Mouse (Mus musculus) neural tube, embryonic 14.5 days (tissue): ENCODE data around the gene Chchd2. TPM values are rescaled to one million over a fixed set of nuclear protein-coding genes. Genes with fewer than 3 reads are reported as not detected.

Experiments used
- ATAC-seq: fragments of 200-750 bp; cut with Nextera tagmentation; 2 replicates; pipeline ENCODE4 v1.8.0; 2017; ENCODE audit warnings: low read depth, mild to moderate bottlenecking, moderate TSS enrichment, moderate library complexity
- H3K27ac ChIP-seq: fragments of 300-500 bp; sonication (generic); 2 replicates; pipeline ENCODE4 v1.5.1; 2014; ENCODE audit warnings: low read depth, mild to moderate bottlenecking, control low read depth, low read length, moderate library complexity, mixed read lengths
- H3K27me3 ChIP-seq: fragments of 300-500 bp; sonication (generic); 2 replicates; pipeline ENCODE4 v1.6.1; 2014; ENCODE audit warnings: low read length; ENCODE audit not compliant: control insufficient read depth, insufficient read depth
- H3K36me3 ChIP-seq: fragments of 300-500 bp; sonication (generic); 2 replicates; pipeline ENCODE4 v1.6.1; 2014; ENCODE audit warnings: low read length, mixed read lengths; ENCODE audit not compliant: control insufficient read depth, insufficient read depth
- H3K4me1 ChIP-seq: fragments of 300-500 bp; sonication (generic); 2 replicates; pipeline ENCODE4 v1.6.1; 2014; ENCODE audit warnings: low read length; ENCODE audit not compliant: control insufficient read depth, insufficient read depth
- H3K4me2 ChIP-seq: fragments of 300-500 bp; sonication (generic); 2 replicates; pipeline ENCODE4 v1.6.1; 2014; ENCODE audit warnings: mild to moderate bottlenecking, low read depth, low read length, control low read depth
- H3K4me3 ChIP-seq: fragments of 300-500 bp; sonication (generic); 2 replicates; pipeline ENCODE4 v1.5.1; 2014; ENCODE audit warnings: low read depth, low read length, control low read depth, mixed read lengths
- H3K9ac ChIP-seq: fragments of 300-500 bp; sonication (generic); replicated peaks from 2 replicates; pipeline ENCODE4 v1.6.1; 2014; ENCODE audit warnings: low read depth, mild to moderate bottlenecking, control low read depth, low read length, mixed read lengths
- H3K9me3 ChIP-seq: fragments of 300-500 bp; sonication (generic); 2 replicates; pipeline ENCODE4 v1.6.1; 2016; ENCODE audit warnings: low read length; ENCODE audit not compliant: control insufficient read depth
- WGBS: fragments of 180-500 bp; shearing (Covaris S2); extraction: QIAGEN DNeasy Blood & Tissue Kit; methylation state at CpG from one replicate; pipeline ENCODE4 v1.1.7; 2014; 5-methylcytosine and 5-hydroxymethylcytosine counted together
- polyA plus RNA-seq: library from polyadenylated mRNA; unstranded; fragments of >200 nt; fragmentation: Nextera tagmentation; extraction: Ambion mirVana; gene quantifications from 2 replicates; pipeline ENCODE4 v1.2.1, GENCODE M21; 2014

The Chchd2 gene
- polyA plus RNA-seq, 1 experiment from 2014 or later, result 717 TPM

DNA sequence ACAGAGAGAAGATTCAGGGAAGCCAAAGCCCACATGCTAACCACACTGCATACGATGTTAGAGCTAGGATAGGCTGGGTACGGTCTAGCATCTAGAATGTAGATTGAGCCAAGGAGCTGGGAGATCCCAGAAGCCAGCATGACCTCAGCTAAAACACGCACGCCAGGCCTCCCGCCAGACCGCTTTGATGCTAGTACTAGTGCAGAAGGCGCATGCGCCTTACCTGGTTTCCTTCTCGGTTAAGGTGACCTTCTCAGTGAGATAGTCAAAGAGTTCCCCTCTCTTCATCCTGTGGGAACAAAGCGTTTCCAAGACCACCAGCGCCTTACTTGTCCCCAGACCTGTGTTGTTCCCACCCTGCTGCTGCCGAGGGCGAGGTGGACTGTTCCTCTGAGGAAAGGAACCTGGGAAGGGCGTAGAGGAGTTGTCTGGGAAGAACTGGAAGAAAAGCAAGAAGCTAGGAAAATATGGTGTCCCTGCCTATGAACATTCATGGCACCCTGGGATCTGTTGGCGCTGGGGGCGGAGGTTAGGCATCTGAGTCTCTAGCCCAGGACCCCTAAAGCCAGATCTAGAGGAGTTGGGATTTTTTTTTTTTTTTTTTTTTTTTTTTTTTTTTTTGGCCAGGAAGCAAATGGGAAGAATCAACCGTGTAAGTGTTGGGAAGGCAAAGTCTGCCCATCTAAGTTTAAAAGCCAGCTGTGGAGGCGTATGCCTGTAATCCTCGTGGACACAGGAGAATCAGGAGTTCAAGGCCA is 17.9 kb downstream of the Chchd2 start:
- Histone ChIP-seq H3K4me1 (no peaks in the 10 kb centered on the region), H3K36me3 (no peaks in the 10 kb centered on the region), H3K27ac (no peak overlapping the region), H3K9me3 (no peaks in the 10 kb centered on the region), H3K27me3 (no peaks in the 10 kb centered on the region), H3K4me2 (no peak overlapping the region), H3K4me3 (no peak overlapping the region), H3K9ac (no peak overlapping the region)
- no peak for ATAC-seq
- 89% methylated on average over 19 of the region's 19 CpGs for WGBS

DNA sequence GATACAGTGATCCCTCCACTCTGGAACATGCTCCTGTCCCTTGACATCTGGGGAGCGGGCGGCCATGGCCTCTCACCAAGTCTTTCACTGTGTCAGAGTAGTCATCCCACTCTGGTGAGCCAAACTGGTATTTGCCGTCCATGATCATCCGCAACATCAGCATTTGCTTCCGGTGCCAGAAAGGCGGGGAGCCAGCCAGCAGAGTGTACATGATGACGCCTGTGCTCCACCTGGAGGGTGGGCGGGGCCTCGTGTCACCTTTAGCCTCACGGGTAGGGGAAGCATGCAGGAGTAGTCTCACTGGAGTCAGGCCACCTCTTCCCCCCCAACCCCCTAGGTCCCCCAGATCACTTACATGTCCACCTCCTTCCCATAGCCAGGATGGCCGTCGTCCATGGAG is 21.4 kb downstream of the Chchd2 start:
- WGBS, result 86% methylated on average over 12 of the region's 12 CpGs
- no peak for ATAC-seq

DNA sequence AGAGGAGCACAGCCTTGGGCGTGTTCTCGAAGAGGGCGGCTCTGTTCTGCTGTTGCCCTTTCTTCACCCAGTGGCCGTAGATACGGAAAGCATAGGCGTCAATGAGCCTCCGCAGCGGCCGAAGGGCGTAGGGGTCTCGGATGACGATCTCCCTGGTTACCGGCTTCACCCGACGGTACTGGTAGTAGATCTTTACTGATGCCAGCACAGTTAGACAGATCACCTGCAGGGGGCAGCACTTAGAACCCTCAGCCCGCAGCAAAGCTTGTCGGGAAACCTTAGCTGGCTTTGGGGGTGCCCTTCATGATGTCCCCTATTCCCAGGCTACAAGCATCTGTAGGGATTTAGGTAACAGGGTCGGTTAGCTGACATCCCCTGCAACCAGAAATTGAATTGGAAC is 22.8 kb downstream of the Chchd2 start:
- H3K27me3 ChIP-seq, result no peaks in the 10 kb centered on the region
- no peak overlapping the region for H3K4me2 ChIP-seq
- no peak overlapping the region for H3K9ac ChIP-seq
- H3K4me1 ChIP-seq, result no peaks in the 10 kb centered on the region
- H3K4me3 ChIP-seq, result no peak overlapping the region
- H3K36me3 ChIP-seq, result 0 out of 2 replicates have a peak, but pooled peaks cover 6% of the 10 kb centered on the region
- no peak overlapping the region for H3K27ac ChIP-seq
- H3K9me3 ChIP-seq, result no peaks in the 10 kb centered on the region
- 11% methylated on average over 18 of the region's 18 CpGs for WGBS
- ATAC-seq, result no peak

More for the DNA sequence above, 21.4 kb downstream of the Chchd2 start:
- Histone ChIP-seq H3K9ac (no peak overlapping the region), H3K4me1 (no peaks in the 10 kb centered on the region), H3K4me2 (no peak overlapping the region), H3K4me3 (no peak overlapping the region), H3K27me3 (no peaks in the 10 kb centered on the region), H3K36me3 (no peaks in the 10 kb centered on the region), H3K9me3 (no peaks in the 10 kb centered on the region), H3K27ac (no peak overlapping the region)

DNA sequence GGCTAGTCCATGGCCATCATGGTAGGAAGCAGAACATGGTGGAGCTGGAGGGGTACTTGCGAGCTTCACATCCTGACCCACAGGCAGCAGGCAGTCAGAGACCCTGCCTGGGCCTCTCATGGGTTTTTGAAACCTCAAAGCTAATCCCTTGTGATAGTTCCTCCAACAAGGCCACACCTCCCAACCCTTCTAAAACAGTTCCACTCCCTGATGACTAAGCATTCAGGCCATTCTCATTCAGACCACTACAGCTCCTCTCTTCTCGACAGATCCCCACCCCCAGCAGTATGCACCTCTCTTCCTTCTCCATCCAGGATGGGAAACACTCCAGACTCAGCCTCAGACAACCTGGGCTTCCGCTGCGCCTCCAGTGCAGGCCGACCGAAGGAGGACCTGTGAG is 24.9 kb downstream of the Chchd2 start:
- Histone ChIP-seq H3K27me3 (no peaks in the 10 kb centered on the region), H3K36me3 (peaks cover 11% of the 10 kb centered on the region), H3K4me3 (no peak overlapping the region), H3K9me3 (no peaks in the 10 kb centered on the region), H3K27ac (no peak overlapping the region), H3K9ac (no peak overlapping the region), H3K4me1 (no peaks in the 10 kb centered on the region), H3K4me2 (no peak overlapping the region)
- ATAC-seq, result no peak
- 98% methylated on average over 6 of the region's 6 CpGs for WGBS

DNA sequence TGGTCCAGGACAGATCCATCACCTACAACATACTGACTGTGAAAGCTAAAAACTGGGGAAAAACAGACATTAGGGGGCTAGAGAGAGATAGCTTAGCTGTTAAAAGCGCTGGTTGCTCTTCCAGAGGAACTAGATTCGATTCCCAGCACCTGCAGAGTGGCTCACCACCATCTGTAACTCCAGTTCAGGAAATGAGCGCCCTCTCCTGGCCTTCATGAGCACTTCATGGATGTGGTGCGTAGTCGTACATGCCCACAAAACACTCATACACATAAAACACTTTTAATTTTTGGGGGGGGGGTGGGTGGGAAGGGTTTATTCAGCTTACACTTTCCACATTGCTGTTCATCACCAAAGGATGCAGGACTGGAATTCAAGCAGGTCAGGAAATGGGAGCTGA is 30.9 kb downstream of the Chchd2 start:
- H3K4me1 ChIP-seq, result no peaks in the 10 kb centered on the region
- H3K27me3 ChIP-seq, result no peaks in the 10 kb centered on the region
- WGBS, result 84% methylated on average over 5 of the region's 5 CpGs
- no peak overlapping the region for H3K4me3 ChIP-seq
- no peak overlapping the region for H3K4me2 ChIP-seq
- peaks cover 14% of the 10 kb centered on the region for H3K36me3 ChIP-seq
- no peak overlapping the region for H3K27ac ChIP-seq
- H3K9ac ChIP-seq, result no peak overlapping the region
- no peaks in the 10 kb centered on the region for H3K9me3 ChIP-seq
- no peak for ATAC-seq

DNA sequence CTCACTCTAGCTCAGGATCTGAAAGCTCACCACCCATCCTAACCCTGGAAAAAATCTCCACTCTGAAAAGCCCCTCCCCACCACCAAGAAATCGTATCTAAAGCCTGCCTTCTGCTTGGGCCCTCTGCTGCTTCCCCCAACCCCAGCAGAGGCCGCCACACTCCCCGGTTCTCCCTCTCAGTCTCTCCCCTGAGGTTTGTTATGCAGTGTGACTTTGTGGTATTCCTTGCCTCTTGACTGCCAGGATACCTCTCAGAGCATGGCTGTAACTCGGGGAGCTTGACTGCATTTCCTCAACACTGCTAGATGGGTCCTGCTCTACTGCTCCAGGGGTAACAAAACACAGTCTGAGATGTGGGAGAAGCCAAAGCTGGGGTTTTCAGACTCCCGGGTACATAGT is 32.1 kb downstream of the Chchd2 start:
- no peak overlapping the region for H3K9ac ChIP-seq
- 47% methylated on average over 5 of the region's 5 CpGs for WGBS
- H3K4me2 ChIP-seq, result no peak overlapping the region
- H3K27ac ChIP-seq, result no peak overlapping the region
- no peaks in the 10 kb centered on the region for H3K27me3 ChIP-seq
- H3K9me3 ChIP-seq, result no peaks in the 10 kb centered on the region
- H3K4me3 ChIP-seq, result no peak overlapping the region
- H3K36me3 ChIP-seq, result peaks cover 12% of the 10 kb centered on the region
- ATAC-seq, result no peak
- no peaks in the 10 kb centered on the region for H3K4me1 ChIP-seq

DNA sequence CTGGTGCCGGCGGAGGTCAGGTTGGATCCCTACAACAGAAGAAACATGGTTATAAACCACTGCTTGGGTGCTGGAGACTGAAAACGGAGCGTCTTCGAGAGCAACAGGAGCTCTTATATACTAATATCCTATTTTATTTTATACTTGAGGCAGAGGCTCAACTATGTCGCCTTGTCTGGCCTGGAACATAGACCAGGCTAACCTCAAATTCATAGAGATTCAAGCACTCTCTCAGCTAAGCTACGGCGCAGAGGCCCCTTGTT is 39.8 kb downstream of the Chchd2 start:
- Histone ChIP-seq H3K27me3 (no peaks in the 10 kb centered on the region), H3K4me1 (peaks cover 9% of the 10 kb centered on the region), H3K9ac (peak overlapping the region; percentile 71; the same call in 1 of the 2 replicates), H3K27ac (no peak overlapping the region), H3K4me2 (peak overlapping the region; percentile 74), H3K4me3 (peak overlapping the region; percentile 63), H3K36me3 (peaks cover 17% of the 10 kb centered on the region), H3K9me3 (no peaks in the 10 kb centered on the region)
- no peak for ATAC-seq
- 56% methylated on average over 8 of the region's 8 CpGs for WGBS

DNA sequence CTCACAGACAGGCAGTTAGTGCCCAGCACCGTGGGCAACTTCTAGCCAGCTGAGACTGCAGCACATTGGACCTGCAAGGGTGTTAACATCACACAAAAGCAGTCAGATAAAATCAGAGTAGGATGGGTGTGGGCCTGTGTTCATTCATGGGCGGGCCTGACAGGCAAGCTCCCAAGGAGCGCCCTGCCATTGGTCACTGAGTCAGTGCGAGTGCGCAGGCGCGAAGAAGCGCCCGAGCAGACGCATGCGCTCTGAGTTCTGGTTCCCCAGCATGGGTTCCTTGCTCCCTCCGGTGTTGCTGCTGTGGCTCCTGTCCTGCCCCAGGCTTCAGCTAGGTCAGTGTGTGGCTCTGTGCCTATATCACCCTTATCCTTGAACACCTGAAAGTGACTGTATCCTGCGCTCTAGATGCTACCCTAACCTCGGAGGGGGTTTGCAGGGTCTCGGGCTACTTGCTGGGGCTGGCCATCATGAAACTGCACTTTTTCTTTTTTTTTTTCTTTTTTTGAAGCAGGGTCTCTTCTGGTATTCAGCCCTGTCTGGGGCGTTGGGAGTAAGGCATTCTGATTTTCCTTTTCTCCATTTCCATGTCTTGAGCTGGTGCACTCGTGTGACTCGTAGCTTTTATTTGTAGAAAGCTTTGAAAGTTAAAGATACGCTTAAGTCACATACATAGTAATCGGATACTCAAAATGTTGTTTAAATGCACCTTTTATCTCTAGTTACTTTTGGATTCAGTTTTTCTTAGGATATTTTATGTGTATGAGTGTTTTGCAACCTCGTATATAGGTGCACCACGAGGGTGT is 40.3 kb downstream of the Chchd2 start, which contains the start of gene Sumf2:
Gene Sumf2 (plus strand): TSS at position 235 of the 806 bp plus-strand sequence.
- Histone ChIP-seq H3K4me2 (peak within 1 kb of the TSS; percentile 74), H3K4me1 (peaks cover 9% of the 10 kb centered on the region), H3K36me3 (peaks cover 17% of the 10 kb centered on the region), H3K27me3 (no peaks in the 10 kb centered on the region), H3K4me3 (peak within 1 kb of the TSS; percentile 63), H3K27ac (peak within 1 kb of the TSS; percentile 66), H3K9ac (peak within 1 kb of the TSS; percentile 71), H3K9me3 (no peaks in the 10 kb centered on the region)
- WGBS, result 13% methylated on average over 22 of the region's 22 CpGs
- peak; percentile 98 for ATAC-seq

DNA sequence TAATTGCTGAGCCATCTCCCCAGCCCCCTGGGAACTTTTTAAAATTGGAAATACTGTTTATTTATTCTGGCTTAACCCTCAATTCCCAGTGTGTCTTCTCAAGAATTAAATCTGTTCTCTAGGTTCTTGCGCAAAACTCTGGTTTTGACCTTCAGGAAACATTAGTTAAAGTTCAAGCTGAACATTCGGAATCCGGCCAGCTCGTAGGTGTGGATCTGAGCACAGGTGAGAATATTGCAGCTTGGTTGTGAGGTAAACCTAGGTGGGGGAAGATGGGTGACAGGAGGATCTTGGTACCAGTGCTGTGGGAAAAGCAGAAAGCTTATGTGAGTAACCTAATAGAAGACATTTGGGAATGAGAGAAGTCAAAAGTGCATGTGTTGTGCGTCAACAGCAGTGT is 42.4 kb downstream of the Chchd2 start:
- WGBS, result 96% methylated on average over 5 of the region's 5 CpGs
- Histone ChIP-seq H3K4me1 (peaks cover 9% of the 10 kb centered on the region), H3K27me3 (no peaks in the 10 kb centered on the region), H3K4me2 (no peak overlapping the region), H3K9me3 (no peaks in the 10 kb centered on the region), H3K9ac (no peak overlapping the region), H3K27ac (no peak overlapping the region), H3K36me3 (peaks cover 17% of the 10 kb centered on the region), H3K4me3 (no peak overlapping the region)
- ATAC-seq, result no peak
